Mouse (Mus musculus): ENCODE data around the gene Ammecr1. TPM values are rescaled to one million over a fixed set of nuclear protein-coding genes. Genes with fewer than 3 reads are reported as not detected.

Gene Ammecr1
- polyA plus RNA-seq, 1 experiment from 2014 or later: 7.3 TPM

- Histone ChIP-seq H3K4me3 (ENCODE audit: low read length) (no peak overlapping the region), H3K27ac (ENCODE audit: low read length) (no peak overlapping the region), H3K9ac (replicated peaks; ENCODE audit: low read length) (no peak overlapping the region), H3K4me2 (replicated peaks; ENCODE audit: low read depth, low read length) (no peak overlapping the region), H3K9me3 (ENCODE audit: low read length) (no peaks in the 10 kb centered on the region), H3K36me3 (ENCODE audit: insufficient read depth, low read length) (no peaks in the 10 kb centered on the region), H3K27me3 (ENCODE audit: insufficient read depth, low read length) (no peaks in the 10 kb centered on the region), H3K4me1 (ENCODE audit: insufficient read depth, low read length) (no peaks in the 10 kb centered on the region)
- WGBS: 62% methylated on average over 4 of the region's 4 CpGs
- ATAC-seq (ENCODE audit: low FRiP score, low TSS enrichment): no peak
Measured at GRCm38 (mm10) chrX:142928430-142928829, 38.1 kb downstream of the Ammecr1 start.

- no peak overlapping the region for H3K4me2 ChIP-seq (replicated peaks; ENCODE audit: low read depth, low read length)
- no peaks in the 10 kb centered on the region for H3K4me1 ChIP-seq (ENCODE audit: insufficient read depth, low read length)
- no peak for ATAC-seq (ENCODE audit: low FRiP score, low TSS enrichment)
- no peak overlapping the region for H3K9ac ChIP-seq (replicated peaks; ENCODE audit: low read length)
- H3K36me3 ChIP-seq (ENCODE audit: insufficient read depth, low read length): no peaks in the 10 kb centered on the region
- 51% methylated on average over 3 of the region's 3 CpGs for WGBS
- peaks cover 3% of the 10 kb centered on the region; the same call in 1 of the 2 replicates for H3K9me3 ChIP-seq (ENCODE audit: low read length)
- no peak overlapping the region for H3K4me3 ChIP-seq (ENCODE audit: low read length)
- no peak overlapping the region for H3K27ac ChIP-seq (ENCODE audit: low read length)
- peaks cover 3% of the 10 kb centered on the region; the same call in 1 of the 2 replicates for H3K27me3 ChIP-seq (ENCODE audit: insufficient read depth, low read length)
Measured at GRCm38 (mm10) chrX:142917394-142917793, 49.1 kb downstream of the Ammecr1 start.

- H3K4me3 ChIP-seq (ENCODE audit: low read length): no peak overlapping the region
- H3K36me3 ChIP-seq (ENCODE audit: insufficient read depth, low read length): no peaks in the 10 kb centered on the region
- ATAC-seq (ENCODE audit: low FRiP score, low TSS enrichment): no peak
- no peak overlapping the region for H3K9ac ChIP-seq (replicated peaks; ENCODE audit: low read length)
- no peak overlapping the region for H3K27ac ChIP-seq (ENCODE audit: low read length)
- H3K27me3 ChIP-seq (ENCODE audit: insufficient read depth, low read length): peaks cover 3% of the 10 kb centered on the region; the same call in 1 of the 2 replicates
- H3K4me2 ChIP-seq (replicated peaks; ENCODE audit: low read depth, low read length): no peak overlapping the region
- H3K9me3 ChIP-seq (ENCODE audit: low read length): peaks cover 3% of the 10 kb centered on the region; the same call in 1 of the 2 replicates
- H3K4me1 ChIP-seq (ENCODE audit: insufficient read depth, low read length): no peaks in the 10 kb centered on the region
- WGBS: 69% methylated on average over 4 of the region's 4 CpGs
Measured at GRCm38 (mm10) chrX:142916719-142917118, 49.8 kb downstream of the Ammecr1 start.

GRCm38 (mm10) chrX:142914208-142914607 is 52.3 kb downstream of the Ammecr1 start:
- H3K27ac ChIP-seq (ENCODE audit: low read length): no peak overlapping the region
- H3K4me3 ChIP-seq (ENCODE audit: low read length): no peak overlapping the region
- H3K9ac ChIP-seq (replicated peaks; ENCODE audit: low read length): no peak overlapping the region
- H3K27me3 ChIP-seq (ENCODE audit: insufficient read depth, low read length): no peaks in the 10 kb centered on the region; the same call in 1 of the 2 replicates
- peaks cover 3% of the 10 kb centered on the region; the same call in 1 of the 2 replicates for H3K9me3 ChIP-seq (ENCODE audit: low read length)
- no peak for ATAC-seq (ENCODE audit: low FRiP score, low TSS enrichment)
- no peaks in the 10 kb centered on the region for H3K36me3 ChIP-seq (ENCODE audit: insufficient read depth, low read length)
- H3K4me1 ChIP-seq (ENCODE audit: insufficient read depth, low read length): no peaks in the 10 kb centered on the region
- no peak overlapping the region for H3K4me2 ChIP-seq (replicated peaks; ENCODE audit: low read depth, low read length)

GRCm38 (mm10) chrX:142903854-142904253 is 62.7 kb downstream of the Ammecr1 start:
- Histone ChIP-seq H3K4me3 (ENCODE audit: low read length) (no peak overlapping the region), H3K27me3 (ENCODE audit: insufficient read depth, low read length) (peaks cover 9% of the 10 kb centered on the region; the same call in 1 of the 2 replicates), H3K4me1 (ENCODE audit: insufficient read depth, low read length) (no peaks in the 10 kb centered on the region), H3K9me3 (ENCODE audit: low read length) (no peaks in the 10 kb centered on the region), H3K27ac (ENCODE audit: low read length) (no peak overlapping the region), H3K4me2 (replicated peaks; ENCODE audit: low read depth, low read length) (no peak overlapping the region), H3K9ac (replicated peaks; ENCODE audit: low read length) (no peak overlapping the region), H3K36me3 (ENCODE audit: insufficient read depth, low read length) (no peaks in the 10 kb centered on the region)
- no peak for ATAC-seq (ENCODE audit: low FRiP score, low TSS enrichment)
- WGBS: 89% methylated on average over 8 of the region's 8 CpGs

GRCm38 (mm10) chrX:142902599-142902998 is 63.9 kb downstream of the Ammecr1 start:
- Histone ChIP-seq H3K27ac (ENCODE audit: low read length) (no peak overlapping the region), H3K27me3 (ENCODE audit: insufficient read depth, low read length) (peaks cover 13% of the 10 kb centered on the region; the same call in 1 of the 2 replicates), H3K9me3 (ENCODE audit: low read length) (no peaks in the 10 kb centered on the region), H3K36me3 (ENCODE audit: insufficient read depth, low read length) (no peaks in the 10 kb centered on the region), H3K9ac (replicated peaks; ENCODE audit: low read length) (no peak overlapping the region), H3K4me3 (ENCODE audit: low read length) (no peak overlapping the region), H3K4me2 (replicated peaks; ENCODE audit: low read depth, low read length) (no peak overlapping the region), H3K4me1 (ENCODE audit: insufficient read depth, low read length) (no peaks in the 10 kb centered on the region)
- ATAC-seq (ENCODE audit: low FRiP score, low TSS enrichment): no peak
- WGBS: 69% methylated on average over 2 of the region's 2 CpGs

GRCm38 (mm10) chrX:142901915-142902314 is 64.6 kb downstream of the Ammecr1 start:
- Histone ChIP-seq H3K9me3 (ENCODE audit: low read length) (no peaks in the 10 kb centered on the region), H3K4me3 (ENCODE audit: low read length) (no peak overlapping the region), H3K9ac (replicated peaks; ENCODE audit: low read length) (no peak overlapping the region), H3K27ac (ENCODE audit: low read length) (no peak overlapping the region), H3K36me3 (ENCODE audit: insufficient read depth, low read length) (no peaks in the 10 kb centered on the region), H3K27me3 (ENCODE audit: insufficient read depth, low read length) (peaks cover 13% of the 10 kb centered on the region; the same call in 1 of the 2 replicates), H3K4me2 (replicated peaks; ENCODE audit: low read depth, low read length) (no peak overlapping the region), H3K4me1 (ENCODE audit: insufficient read depth, low read length) (no peaks in the 10 kb centered on the region)
- ATAC-seq (ENCODE audit: low FRiP score, low TSS enrichment): no peak
- WGBS: 70% methylated on average over 4 of the region's 4 CpGs

GRCm38 (mm10) chrX:142898295-142898887 is 68.1 kb downstream of the Ammecr1 start:
- no peak overlapping the region for H3K9ac ChIP-seq (replicated peaks; ENCODE audit: low read length)
- peaks cover 13% of the 10 kb centered on the region; the same call in 1 of the 2 replicates for H3K27me3 ChIP-seq (ENCODE audit: insufficient read depth, low read length)
- H3K4me2 ChIP-seq (replicated peaks; ENCODE audit: low read depth, low read length): no peak overlapping the region
- H3K4me1 ChIP-seq (ENCODE audit: insufficient read depth, low read length): no peaks in the 10 kb centered on the region
- no peak overlapping the region for H3K27ac ChIP-seq (ENCODE audit: low read length)
- H3K36me3 ChIP-seq (ENCODE audit: insufficient read depth, low read length): no peaks in the 10 kb centered on the region
- ATAC-seq (ENCODE audit: low FRiP score, low TSS enrichment): no peak
- no peak overlapping the region for H3K4me3 ChIP-seq (ENCODE audit: low read length)
- no peaks in the 10 kb centered on the region for H3K9me3 ChIP-seq (ENCODE audit: low read length)
- 68% methylated on average over 9 of the region's 9 CpGs for WGBS

GRCm38 (mm10) chrX:142897477-142898000 is 69.0 kb downstream of the Ammecr1 start:
- Histone ChIP-seq H3K9ac (replicated peaks; ENCODE audit: low read length) (no peak overlapping the region), H3K27me3 (ENCODE audit: insufficient read depth, low read length) (peaks cover 13% of the 10 kb centered on the region; the same call in 1 of the 2 replicates), H3K4me3 (ENCODE audit: low read length) (no peak overlapping the region), H3K4me2 (replicated peaks; ENCODE audit: low read depth, low read length) (no peak overlapping the region), H3K27ac (ENCODE audit: low read length) (no peak overlapping the region), H3K9me3 (ENCODE audit: low read length) (no peaks in the 10 kb centered on the region), H3K4me1 (ENCODE audit: insufficient read depth, low read length) (no peaks in the 10 kb centered on the region), H3K36me3 (ENCODE audit: insufficient read depth, low read length) (no peaks in the 10 kb centered on the region)
- no peak for ATAC-seq (ENCODE audit: low FRiP score, low TSS enrichment)
- 77% methylated on average over 6 of the region's 6 CpGs for WGBS

GRCm38 (mm10) chrX:142895316-142895715 is 71.2 kb downstream of the Ammecr1 start:
- H3K36me3 ChIP-seq (ENCODE audit: insufficient read depth, low read length): no peaks in the 10 kb centered on the region
- H3K4me2 ChIP-seq (replicated peaks; ENCODE audit: low read depth, low read length): no peak overlapping the region
- no peaks in the 10 kb centered on the region for H3K9me3 ChIP-seq (ENCODE audit: low read length)
- H3K4me3 ChIP-seq (ENCODE audit: low read length): no peak overlapping the region
- ATAC-seq (ENCODE audit: low FRiP score, low TSS enrichment): no peak
- H3K27me3 ChIP-seq (ENCODE audit: insufficient read depth, low read length): peaks cover 13% of the 10 kb centered on the region; the same call in 1 of the 2 replicates
- H3K27ac ChIP-seq (ENCODE audit: low read length): no peak overlapping the region
- WGBS: 60% methylated on average over 2 of the region's 2 CpGs
- H3K9ac ChIP-seq (replicated peaks; ENCODE audit: low read length): no peak overlapping the region
- H3K4me1 ChIP-seq (ENCODE audit: insufficient read depth, low read length): no peaks in the 10 kb centered on the region

All from kidney, embryonic 16.5 days (tissue).